In genomic region chr14:25832301-25832700, GRCm38 (mm10) we compare ENCODE assay signal across 9 mouse cellular contexts. TPM values are rescaled to one million over a fixed set of nuclear protein-coding genes. Genes with fewer than 3 reads are reported as not detected.
DNase-seq lines count a peak whose midpoint lies in the region; ATAC-seq and TF ChIP-seq lines count a peak whose summit lies in the region.
"Had no signal": no experiment of that assay in that cellular context is flagged by ENCODE, and none has a peak within 500 bp of the region (broad histone marks: within the 10 kb centered on the region; RNA-seq: fewer than 3 reads in every experiment).

No protein-coding gene starts in this region.

- ATAC-seq in heart, embryonic 14.5 days (ENCODE audit: insufficient number of reproducible peaks, insufficient read depth, low FRiP score, low read depth), result peak; percentile 84
- peak; percentile 81; the same call in 1 of the 2 replicates for ATAC-seq in lung, embryonic 15.5 days (ENCODE audit: borderline replicate concordance, extremely low read depth, low FRiP score, low TSS enrichment)

- H3K36me3 ChIP-seq in heart, embryonic 14.5 days (ENCODE audit: control insufficient read depth, insufficient read depth, low read length), result no peaks in the 10 kb centered on the region
- no peaks in the 10 kb centered on the region for H3K36me3 ChIP-seq in lung, embryonic 15.5 days

- H3K9ac ChIP-seq in heart, embryonic 14.5 days (ENCODE audit: low read length), result peak overlapping the region; percentile 25; the same call in 1 of the 2 replicates
- H3K9ac ChIP-seq in lung, embryonic 15.5 days, result no peak overlapping the region

- peak; percentile 80 for TF ChIP-seq CTCF in bone marrow, adult 2 months (IDR thresholded peaks at IDR 0.05; ENCODE audit: control insufficient read depth, insufficient read depth, low read length)
- TF ChIP-seq CTCF in embryonic fibroblast, embryonic 13.5 days (IDR thresholded peaks at IDR 0.05; ENCODE audit: borderline replicate concordance, insufficient read depth, low read length), result peak; percentile 60; the same call in 1 of the 2 replicates

- no peak for TF ChIP-seq POLR2A in bone marrow, adult 2 months (IDR thresholded peaks at IDR 0.05; ENCODE audit: borderline replicate concordance, control insufficient read depth, low read depth, low read length)
- TF ChIP-seq POLR2A in embryonic fibroblast, embryonic 13.5 days (IDR thresholded peaks at IDR 0.05; ENCODE audit: low read depth, low read length), result no peak

- H3K9me3 ChIP-seq in heart, embryonic 14.5 days (ENCODE audit: control insufficient read depth, low read length), result no peaks in the 10 kb centered on the region
- no peaks in the 10 kb centered on the region for H3K9me3 ChIP-seq in lung, embryonic 15.5 days

- WGBS in bone marrow, adult 2 months, result 9% methylated on average over 14 of the region's 14 CpGs
- WGBS in heart, embryonic 14.5 days, result 4% methylated on average over 14 of the region's 14 CpGs
- WGBS in lung, embryonic 15.5 days, result 6% methylated on average over 14 of the region's 14 CpGs

- H3K4me2 ChIP-seq in heart, embryonic 14.5 days (ENCODE audit: low read length), result peak overlapping the region; percentile 24
- H3K4me2 ChIP-seq in lung, embryonic 15.5 days, result peak overlapping the region; percentile 34

- no peak overlapping the region for H3K27ac ChIP-seq in bone marrow, adult 2 months (ENCODE audit: control insufficient read depth, insufficient read depth, low read depth, low read length, poor library complexity)
- no peak overlapping the region for H3K27ac ChIP-seq in embryonic fibroblast, embryonic 13.5 days (ENCODE audit: insufficient read depth, low read length)
- peak overlapping the region; percentile 51 to 61 for H3K27ac ChIP-seq in heart, embryonic 14.5 days (replicated peaks in 1 of 2; ENCODE audit: control insufficient read depth in 1 of 2, insufficient read depth in 1 of 2, low read depth in 2 of 2, low read length in 2 of 2)
- no peak overlapping the region for H3K27ac ChIP-seq in lung, embryonic 15.5 days
- H3K27ac ChIP-seq: macrophage had no signal

- no peak overlapping the region for H3K4me3 ChIP-seq in bone marrow, adult 2 months (replicated peaks; ENCODE audit: control insufficient read depth, low read depth, low read length)
- no peak overlapping the region for H3K4me3 ChIP-seq in embryonic fibroblast, embryonic 13.5 days (ENCODE audit: insufficient read depth, low read length)
- no peak overlapping the region for H3K4me3 ChIP-seq in heart, embryonic 14.5 days (ENCODE audit: control insufficient read depth in 1 of 2, insufficient read depth in 1 of 2, low read depth in 1 of 2, low read length in 2 of 2)
- no peak overlapping the region for H3K4me3 ChIP-seq in lung, embryonic 15.5 days

- H3K27me3 ChIP-seq in heart, embryonic 14.5 days (ENCODE audit: control insufficient read depth, insufficient read depth, low read length), result no peaks in the 10 kb centered on the region
- peaks cover 7% of the 10 kb centered on the region; the same call in 1 of the 2 replicates for H3K27me3 ChIP-seq in lung, embryonic 15.5 days

- DNase-seq in ES-CJ7 (ENCODE audit: low read depth, low spot score), result peak; percentile 86
- peak; percentile 37 to 68 for DNase-seq in layer of hippocampus, adult 18-20 months (ENCODE audit: low spot score in 2 of 2)
- DNase-seq in retina, postnatal 7 days (ENCODE audit: low read depth, low spot score), result peak; percentile 29
- DNase-seq in thymus, postnatal 4 days, result peak; percentile 85

- no peaks in the 10 kb centered on the region for H3K4me1 ChIP-seq in bone marrow, adult 2 months (ENCODE audit: control insufficient read depth, insufficient read depth, low read length)
- no peaks in the 10 kb centered on the region for H3K4me1 ChIP-seq in embryonic fibroblast, embryonic 13.5 days (ENCODE audit: control insufficient read depth, insufficient read depth, low read length)
- H3K4me1 ChIP-seq in heart, embryonic 14.5 days (ENCODE audit: control insufficient read depth in 2 of 2, insufficient read depth in 2 of 2, low read length in 2 of 2), result peaks cover 6 to 15% of the 10 kb centered on the region in 2 experiments; a peak in 3 of 4 replicates
- H3K4me1 ChIP-seq in lung, embryonic 15.5 days, result 0 out of 2 replicates have a peak, but pooled peaks cover 5% of the 10 kb centered on the region

RNA-seq across cellular contexts. Expression of gene Anxa11, which starts 9.7 kb away (rescaled TPM):
- 19.9 and 43.0 TPM in 2 replicates for polyA plus RNA-seq in bone marrow, adult 2 months (2011; ENCODE audit: insufficient read depth, insufficient read length, low replicate concordance, missing spikeins)
- 29.5 and 31.7 TPM in 2 replicates for polyA plus RNA-seq in embryonic fibroblast, embryonic 13.5 days (2011; ENCODE audit: insufficient read length, low read depth, missing spikeins)
- 29.4 and 30.2 TPM in 2 replicates for polyA plus RNA-seq in heart, embryonic 14.5 days (2014; fragmentation: Nextera tagmentation; extraction: Ambion mirVana)
- 10 to 100 TPM; 78.6 to 84.7 TPM for total RNA-seq in layer of hippocampus, adult 18-20 months (2021)
- 23.3 and 26.1 TPM in 2 replicates for polyA plus RNA-seq in lung, embryonic 15.5 days (2015; fragmentation: Nextera tagmentation; extraction: Ambion mirVana)

Comparison
In these comparisons a context has a peak if more than half of its experiments do, and no peak if none do; other contexts are left out.
1. DNase-seq: peak in every context shown above with its lines; median percentile 86 in ES-CJ7; 85 in thymus, postnatal 4 days; 52 in layer of hippocampus, adult 18-20 months; 29 in retina, postnatal 7 days.
2. H3K27ac ChIP-seq: peak in heart, embryonic 14.5 days (2 of 2); none in bone marrow, adult 2 months (single experiment), embryonic fibroblast, embryonic 13.5 days (single experiment) and lung, embryonic 15.5 days (single experiment).